Comparison of ENCODE assay signal across 13 mouse cellular contexts in the genomic region with DNA sequence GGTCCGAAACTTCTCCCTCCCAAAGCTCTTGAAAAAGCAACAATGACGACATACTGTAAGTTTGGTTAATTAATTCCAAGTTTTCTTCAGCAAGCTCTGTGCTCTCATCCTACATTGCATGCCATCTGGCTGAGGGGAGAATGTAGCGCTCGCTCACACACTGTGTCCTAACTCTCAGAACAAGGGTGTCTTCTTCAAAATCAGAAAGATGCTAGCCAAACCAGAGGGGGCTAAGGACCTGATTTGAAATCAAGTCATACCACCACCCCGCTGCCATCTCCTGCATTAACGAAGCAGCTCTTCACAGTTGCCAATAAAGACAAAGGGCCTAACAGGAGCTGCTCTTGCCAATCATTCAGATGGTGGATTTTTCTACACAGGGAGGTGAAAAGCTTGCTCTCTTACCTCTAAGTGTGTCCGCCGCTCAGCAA.
DNase-seq lines count a peak whose midpoint lies in the region; ATAC-seq lines count a peak whose summit lies in the region.
"Had no signal": no experiment of that assay in that cellular context is flagged by ENCODE, and none has a peak within 500 bp of the region (broad histone marks: within the 10 kb centered on the region; RNA-seq: fewer than 3 reads in every experiment).

No protein-coding gene starts in this region.

- peak; percentile 77; the same call in 1 of the 2 replicates for ATAC-seq in forebrain, embryonic 14.5 days
- ATAC-seq in frontal cortex, adult (ENCODE audit: low TSS enrichment), result peak; percentile 94
- no peak for ATAC-seq in granulocyte monocyte progenitor cell, adult 5-6 weeks (replicated peaks; ENCODE audit: poor library complexity, severe bottlenecking)
- ATAC-seq: intestine, embryonic 16.5 days had no signal

- 31% methylated on average over 8 of the region's 8 CpGs for WGBS in forebrain, embryonic 14.5 days

- peak; percentile 63 for DNase-seq in forebrain, embryonic 14.5 days (ENCODE audit: low spot score)
- peak; percentile 20 to 34 for DNase-seq in layer of hippocampus, postnatal 10 days (ENCODE audit: low spot score in 2 of 2)
- DNase-seq in right cerebral cortex, postnatal 10 days (ENCODE audit: low spot score in 2 of 2), result peak; percentile 72 to 88
- no peak for DNase-seq in adrenal gland, postnatal 36 days
- no peak for DNase-seq in gastrocnemius, postnatal 10 days
- DNase-seq: adrenal gland, adult 2 months; cerebellum, adult 9-10 months; heart, postnatal 36 days had no signal

- no peak overlapping the region for H3K4me2 ChIP-seq in forebrain, embryonic 14.5 days (ENCODE audit: low read length)
- H3K4me2 ChIP-seq: liver, embryonic 15.5 days had no signal

- H3K4me1 ChIP-seq in forebrain, embryonic 14.5 days (ENCODE audit: control insufficient read depth, insufficient read depth, low read length), result no peaks in the 10 kb centered on the region
- H3K4me1 ChIP-seq: liver, embryonic 15.5 days had no signal

- no peak overlapping the region for H3K9ac ChIP-seq in forebrain, embryonic 14.5 days (ENCODE audit: low read length)
- H3K9ac ChIP-seq: liver, embryonic 15.5 days had no signal

- H3K36me3 ChIP-seq in forebrain, embryonic 14.5 days (ENCODE audit: control insufficient read depth, insufficient read depth, low read length), result no peaks in the 10 kb centered on the region
- H3K36me3 ChIP-seq: liver, embryonic 15.5 days had no signal

- H3K27me3 ChIP-seq in forebrain, embryonic 14.5 days (replicated peaks; ENCODE audit: control insufficient read depth, insufficient read depth, low read length), result no peaks in the 10 kb centered on the region
- H3K27me3 ChIP-seq: liver, embryonic 15.5 days had no signal

- no peak overlapping the region for H3K4me3 ChIP-seq in forebrain, embryonic 14.5 days (ENCODE audit: low read depth, low read length)
- H3K4me3 ChIP-seq: liver, embryonic 15.5 days; myocyte had no signal

- H3K9me3 ChIP-seq in forebrain, embryonic 14.5 days (replicated peaks; ENCODE audit: control insufficient read depth, low read length), result no peaks in the 10 kb centered on the region
- H3K9me3 ChIP-seq: liver, embryonic 15.5 days had no signal

- no peak overlapping the region for H3K27ac ChIP-seq in forebrain, embryonic 14.5 days (ENCODE audit: low read depth, low read length)
- H3K27ac ChIP-seq: liver, embryonic 15.5 days had no signal

Comparison
In these comparisons a context has a peak if more than half of its experiments do, and no peak if none do; other contexts are left out.
1. DNase-seq: peak in forebrain, embryonic 14.5 days (single experiment), layer of hippocampus, postnatal 10 days (2 of 2) and right cerebral cortex, postnatal 10 days (2 of 2); none in adrenal gland, postnatal 36 days (0 of 2) and gastrocnemius, postnatal 10 days (single experiment).